Mouse (Mus musculus): Measurements from ENCODE around the gene Rbfox3. TPM values are rescaled to one million over a fixed set of nuclear protein-coding genes. Genes with fewer than 3 reads are reported as not detected.
"Not testable (repeated sequence)": the region's sequence is repeated elsewhere in the genome, so short reads cannot be mapped to it uniquely, and the experiment has no call there.

Gene Rbfox3
- total and polyA plus RNA-seq, 3 experiments: not detected

DNA sequence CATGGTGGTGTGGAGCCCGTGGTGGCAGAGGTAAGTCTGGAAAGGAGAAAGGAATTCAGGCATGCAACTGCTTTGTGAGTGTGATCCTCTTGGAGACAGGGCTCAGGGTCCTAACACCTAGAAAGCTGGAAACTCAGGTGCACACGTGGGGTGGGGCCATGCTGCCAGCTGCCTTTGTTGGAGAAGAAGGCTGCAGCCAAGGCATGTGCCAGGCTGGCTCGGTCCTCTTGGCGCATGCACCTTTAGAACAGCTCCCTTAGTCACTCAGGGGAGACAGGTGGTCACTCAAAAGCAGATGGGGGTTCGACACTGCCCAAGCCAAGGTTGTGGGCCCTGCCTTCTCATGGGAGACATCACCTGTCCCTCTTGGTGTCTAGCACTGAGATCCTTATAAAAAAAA lies 128.7 kb downstream of the Rbfox3 start:
- dilution Hi-C loops (cut with MboI; ENCODE audit: extremely low pct_ligation_motif_present, extremely low pct_unique_long_range_greater_than_20kb, low sequenced_read_pairs): no loop called here
- H3K9me3 ChIP-seq (replicated peaks; ENCODE audit: low read length): peaks cover 4% of the 10 kb centered on the region

DNA sequence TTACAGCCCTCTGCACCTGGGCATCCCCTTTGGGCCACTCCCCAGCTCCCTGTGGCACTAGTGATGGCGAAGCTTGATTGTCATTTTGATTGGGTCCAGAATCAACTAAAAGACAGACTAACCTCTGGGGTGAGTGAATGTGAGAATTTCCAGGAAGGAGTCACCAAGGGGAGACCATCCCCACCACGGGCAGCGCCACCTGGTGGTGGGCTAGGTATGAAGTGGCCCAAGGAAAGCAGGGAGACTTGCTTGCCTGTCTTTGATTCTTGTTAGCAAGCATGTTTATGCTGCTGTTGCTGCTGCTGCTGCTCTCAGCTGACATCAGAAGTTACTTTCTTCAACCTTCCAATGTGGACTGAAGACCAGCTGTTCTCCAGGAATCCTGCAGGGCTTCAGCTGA lies 135.6 kb downstream of the Rbfox3 start:
- Histone ChIP-seq H3K27ac (ENCODE audit: insufficient read depth, low read depth) (no peak overlapping the region), H3K79me2 (replicated peaks; ENCODE audit: control insufficient read depth, extremely low read depth, insufficient read depth, poor library complexity, severe bottlenecking) (no peaks in the 10 kb centered on the region), H3K9me3 (replicated peaks; ENCODE audit: low read length) (no peaks in the 10 kb centered on the region), H3K4me2 (ENCODE audit: insufficient read depth, low read depth, poor library complexity, severe bottlenecking) (no peak overlapping the region), H3K4me3 (replicated peaks in 1 of 3; ENCODE audit: low read depth in 2 of 3, low read length in 2 of 3, poor library complexity in 1 of 3) (no peak overlapping the region), H3K9ac (ENCODE audit: insufficient read depth, low read depth) (no peak overlapping the region), H3K36me3 (replicated peaks in 1 of 2; ENCODE audit: control insufficient read depth in 1 of 2, insufficient read depth in 1 of 2, low read length in 1 of 2) (no peaks in the 10 kb centered on the region), H3K27me3 (replicated peaks) (peaks cover 78% of the 10 kb centered on the region), H3K4me1 (ENCODE audit: control insufficient read depth in 1 of 2, insufficient read depth in 2 of 2) (no peaks in the 10 kb centered on the region)
- TF ChIP-seq SMC3 (IDR thresholded peaks at IDR 0.05; ENCODE audit: low read depth, low read length) (peak; percentile 45), RCOR1 (conservative IDR thresholded peaks at IDR 0.05; ENCODE audit: low read depth, low read length) (no peak), EP300 (IDR thresholded peaks at IDR 0.05; ENCODE audit: low read length) (no peak), MYC (IDR thresholded peaks at IDR 0.05; ENCODE audit: low read depth, low read length) (no peak), MXI1 (IDR thresholded peaks at IDR 0.05; ENCODE audit: low read depth, low read length) (no peak), USF1 (IDR thresholded peaks at IDR 0.05; ENCODE audit: low read depth, low read length) (no peak), KAT2A (IDR thresholded peaks at IDR 0.05; ENCODE audit: insufficient replicate concordance, low read length) (no peak), MAFK (IDR thresholded peaks at IDR 0.05; ENCODE audit: insufficient replicate concordance, low read length) (no peak), E2F4 (IDR thresholded peaks at IDR 0.05; ENCODE audit: insufficient replicate concordance, low read depth, low read length) (no peak), TCF12 (IDR thresholded peaks at IDR 0.05; ENCODE audit: low read depth, low read length) (no peak), GABPA (IDR thresholded peaks at IDR 0.05; ENCODE audit: insufficient replicate concordance, low read depth, low read length) (no peak), POLR2A (IDR thresholded peaks at IDR 0.05; ENCODE audit: low read depth, low read length) (no peak), RAD21 (IDR thresholded peaks at IDR 0.05; ENCODE audit: low read depth, low read length) (peak; percentile 20), PAX5 (IDR thresholded peaks at IDR 0.05; ENCODE audit: low read length) (no peak), ZC3H11A (IDR thresholded peaks at IDR 0.05; ENCODE audit: low read depth, low read length) (no peak), CTCF (conservative IDR thresholded peaks at IDR 0.05 in 1 of 2, IDR thresholded peaks at IDR 0.05 in 1 of 2; ENCODE audit: low read depth in 2 of 2, low read length in 2 of 2) (peak; percentile 75 to 88), NRF1 (IDR thresholded peaks at IDR 0.05; ENCODE audit: low read depth, low read length) (no peak), IRF4 (IDR thresholded peaks at IDR 0.05; ENCODE audit: low read depth, low read length) (no peak)
- in situ Hi-C loops (cut with MboI; ENCODE audit: low pct_ligation_motif_present, low pct_unique_long_range_greater_than_20kb, low sequenced_read_pairs): no loop called here
- dilution Hi-C loops (cut with MboI; ENCODE audit: extremely low pct_ligation_motif_present, extremely low pct_unique_long_range_greater_than_20kb, low sequenced_read_pairs): no loop called here
- peak; percentile 31 for DNase-seq (ENCODE audit: extremely low read depth)

More for the DNA sequence above, 128.7 kb downstream of the Rbfox3 start:
- Histone ChIP-seq H3K79me2 (replicated peaks; ENCODE audit: control insufficient read depth, extremely low read depth, insufficient read depth, poor library complexity, severe bottlenecking) (no peaks in the 10 kb centered on the region), H3K9ac (ENCODE audit: insufficient read depth, low read depth) (no peak overlapping the region), H3K27me3 (replicated peaks) (peaks cover 79% of the 10 kb centered on the region), H3K36me3 (replicated peaks in 1 of 2; ENCODE audit: control insufficient read depth in 1 of 2, insufficient read depth in 1 of 2, low read length in 1 of 2) (no peaks in the 10 kb centered on the region), H3K4me2 (ENCODE audit: insufficient read depth, low read depth, poor library complexity, severe bottlenecking) (no peak overlapping the region), H3K27ac (ENCODE audit: insufficient read depth, low read depth) (no peak overlapping the region), H3K4me3 (replicated peaks in 1 of 3; ENCODE audit: low read depth in 2 of 3, low read length in 2 of 3, poor library complexity in 1 of 3) (no peak overlapping the region), H3K4me1 (ENCODE audit: control insufficient read depth in 1 of 2, insufficient read depth in 2 of 2) (peaks cover 3 to 7% of the 10 kb centered on the region in 2 experiments; a peak in 2 of 4 replicates)
- no peak for DNase-seq (ENCODE audit: extremely low read depth)
- in situ Hi-C loops (cut with MboI; ENCODE audit: low pct_ligation_motif_present, low pct_unique_long_range_greater_than_20kb, low sequenced_read_pairs): no loop called here
- no peak for TF ChIP-seq POLR2AphosphoS2 (IDR thresholded peaks at IDR 0.05; ENCODE audit: low read depth, low read length)
- TF ChIP-seq JUND (conservative IDR thresholded peaks at IDR 0.05; ENCODE audit: low read depth, low read length): no peak
- no peak for TF ChIP-seq POLR2A (IDR thresholded peaks at IDR 0.05; ENCODE audit: low read depth, low read length)
- no peak for TF ChIP-seq MAZ (IDR thresholded peaks at IDR 0.05; ENCODE audit: low read depth, low read length)
- TF ChIP-seq SIN3A (IDR thresholded peaks at IDR 0.05; ENCODE audit: low read length): no peak
- TF ChIP-seq ELF1 (IDR thresholded peaks at IDR 0.05; ENCODE audit: low read depth, low read length): no peak
- TF ChIP-seq EP300 (IDR thresholded peaks at IDR 0.05; ENCODE audit: low read length): no peak
- TF ChIP-seq TCF12 (IDR thresholded peaks at IDR 0.05; ENCODE audit: low read depth, low read length): no peak
- TF ChIP-seq CHD2 (IDR thresholded peaks at IDR 0.05; ENCODE audit: low read length): no peak
- TF ChIP-seq IRF4 (IDR thresholded peaks at IDR 0.05; ENCODE audit: low read depth, low read length): no peak
- TF ChIP-seq HCFC1 (IDR thresholded peaks at IDR 0.05; ENCODE audit: low read depth, low read length): no peak
- no peak for TF ChIP-seq PAX5 (IDR thresholded peaks at IDR 0.05; ENCODE audit: low read length)
- no peak for TF ChIP-seq UBTF (IDR thresholded peaks at IDR 0.05; ENCODE audit: low read depth, low read length)
- no peak for TF ChIP-seq NELFE (IDR thresholded peaks at IDR 0.05; ENCODE audit: low read depth, low read length)
- TF ChIP-seq CHD1 (IDR thresholded peaks at IDR 0.05; ENCODE audit: low read depth, low read length): no peak

DNA sequence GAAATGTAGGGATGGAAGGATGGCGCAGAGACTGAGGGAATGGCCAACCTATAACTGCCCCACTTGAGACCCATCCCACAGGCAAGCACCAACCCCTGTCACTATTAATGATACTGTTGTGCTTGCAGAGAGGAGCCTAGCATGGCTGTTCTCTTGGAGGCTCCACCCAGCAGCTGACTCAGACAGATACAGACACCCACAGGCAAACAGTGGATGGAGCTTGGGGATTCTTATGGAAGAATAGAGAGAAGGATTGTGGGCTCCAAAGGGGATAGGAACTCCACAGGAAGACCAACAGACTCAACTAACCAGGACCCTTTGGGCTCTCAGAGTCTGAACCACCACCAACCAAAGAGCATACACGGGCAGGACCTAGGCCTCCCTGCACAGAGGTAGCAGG lies 136.6 kb downstream of the Rbfox3 start:
- H3K9me3 ChIP-seq (replicated peaks; ENCODE audit: low read length); H3K4me2 ChIP-seq (ENCODE audit: insufficient read depth, low read depth, poor library complexity, severe bottlenecking); in situ Hi-C loops (cut with MboI; ENCODE audit: low pct_ligation_motif_present, low pct_unique_long_range_greater_than_20kb, low sequenced_read_pairs); H3K27ac ChIP-seq (ENCODE audit: insufficient read depth, low read depth); H3K4me1 ChIP-seq (ENCODE audit: control insufficient read depth in 1 of 2, insufficient read depth in 2 of 2); H3K79me2 ChIP-seq (replicated peaks; ENCODE audit: control insufficient read depth, extremely low read depth, insufficient read depth, poor library complexity, severe bottlenecking); DNase-seq (ENCODE audit: extremely low read depth); H3K9ac ChIP-seq (ENCODE audit: insufficient read depth, low read depth); dilution Hi-C loops (cut with MboI; ENCODE audit: extremely low pct_ligation_motif_present, extremely low pct_unique_long_range_greater_than_20kb, low sequenced_read_pairs); H3K36me3 ChIP-seq (replicated peaks in 1 of 2; ENCODE audit: control insufficient read depth in 1 of 2, insufficient read depth in 1 of 2, low read length in 1 of 2); H3K4me3 ChIP-seq (replicated peaks in 1 of 3; ENCODE audit: low read depth in 2 of 3, low read length in 2 of 3, poor library complexity in 1 of 3): not testable (repeated sequence)
- H3K27me3 ChIP-seq (replicated peaks): peaks cover 79% of the 10 kb centered on the region

Measured in CH12.LX (cell line).